Mouse (Mus musculus) lung, adult 18-20 months (tissue): ENCODE data around the gene Ccl27a.
A peak's percentile ranks its signal among the peaks of the same experiment; 100 is the strongest.
"Not testable (repeated sequence)": the region's sequence is repeated elsewhere in the genome, so short reads cannot be mapped to it uniquely, and the experiment has no call there.

Experiments
- DNase-seq, 2 experiments: peaks; one replicate each; pipeline ENCODE4 v3.0.0; 2022; ENCODE audit warnings: mixed read lengths in 2 of 2

Gene Ccl27a

GRCm38 (mm10) chr4:41774002-41774401 is at the start of gene Ccl27a:
Gene Ccl27a (minus strand): TSS chr4:41774247.
- peak; percentile 89 to 93 for DNase-seq

GRCm38 (mm10) chr4:41783197-41783596 is 9.2 kb upstream of the Ccl27a start:
- not testable (repeated sequence) for DNase-seq

GRCm38 (mm10) chr4:41782711-41783110 is 8.7 kb upstream of the Ccl27a start:
- DNase-seq: not testable (repeated sequence)

GRCm38 (mm10) chr4:41781748-41782485 is 7.9 kb upstream of the Ccl27a start:
- not testable (repeated sequence) for DNase-seq

- DNase-seq: not testable (repeated sequence)
These were observed 7.2 kb upstream of the Ccl27a start for GRCm38 (mm10) chr4:41781271-41781670.

GRCm38 (mm10) chr4:41775840-41776239 is 1.8 kb upstream of the Ccl27a start:
- not testable (repeated sequence) for DNase-seq

GRCm38 (mm10) chr4:41774506-41774905 is 459 bp upstream of the Ccl27a start:
- not testable (repeated sequence) for DNase-seq

- DNase-seq: peak; percentile 83 to 88
These were observed 545 bp downstream of the Ccl27a start for GRCm38 (mm10) chr4:41773502-41773901.

GRCm38 (mm10) chr4:41772946-41773345 is 1.1 kb downstream of the Ccl27a start:
- not testable (repeated sequence) for DNase-seq

- not testable (repeated sequence) for DNase-seq
These were observed 6.7 kb downstream of the Ccl27a start for GRCm38 (mm10) chr4:41767301-41767700.

- DNase-seq: not testable (repeated sequence)
These were observed 10.9 kb downstream of the Ccl27a start for GRCm38 (mm10) chr4:41763176-41763575.

GRCm38 (mm10) chr4:41762688-41763114 is 11.3 kb downstream of the Ccl27a start:
- DNase-seq: peak; percentile 38 to 40

GRCm38 (mm10) chr4:41762099-41762687 is 11.9 kb downstream of the Ccl27a start:
- DNase-seq: no peak

- DNase-seq: no peak
These were observed 12.4 kb downstream of the Ccl27a start for GRCm38 (mm10) chr4:41761680-41762079.

- DNase-seq: no peak
These were observed 13.1 kb downstream of the Ccl27a start for GRCm38 (mm10) chr4:41760911-41761310.

GRCm38 (mm10) chr4:41760288-41760721 is 13.7 kb downstream of the Ccl27a start:
- peak; percentile 96 to 97 for DNase-seq

GRCm38 (mm10) chr4:41759656-41760287 is 14.3 kb downstream of the Ccl27a start:
- no peak for DNase-seq

GRCm38 (mm10) chr4:41759206-41759605 is 14.8 kb downstream of the Ccl27a start:
- no peak for DNase-seq

GRCm38 (mm10) chr4:41758701-41759100 is 15.3 kb downstream of the Ccl27a start:
- no peak for DNase-seq

- DNase-seq: no peak
These were observed 16.0 kb downstream of the Ccl27a start for GRCm38 (mm10) chr4:41758021-41758420.

GRCm38 (mm10) chr4:41757321-41757720 is 16.7 kb downstream of the Ccl27a start:
- no peak for DNase-seq

- DNase-seq: no peak
These were observed 17.6 kb downstream of the Ccl27a start for GRCm38 (mm10) chr4:41756440-41756839.
